Mouse (Mus musculus): ENCODE results near the gene Tmem59. TPM values are rescaled to one million over a fixed set of nuclear protein-coding genes. Genes with fewer than 3 reads are reported as not detected.
A peak's percentile ranks its signal among the peaks of the same experiment; 100 is the strongest.

Tmem59 gene
- polyA plus RNA-seq, 1 experiment from 2014 or later = 391 TPM

DNA sequence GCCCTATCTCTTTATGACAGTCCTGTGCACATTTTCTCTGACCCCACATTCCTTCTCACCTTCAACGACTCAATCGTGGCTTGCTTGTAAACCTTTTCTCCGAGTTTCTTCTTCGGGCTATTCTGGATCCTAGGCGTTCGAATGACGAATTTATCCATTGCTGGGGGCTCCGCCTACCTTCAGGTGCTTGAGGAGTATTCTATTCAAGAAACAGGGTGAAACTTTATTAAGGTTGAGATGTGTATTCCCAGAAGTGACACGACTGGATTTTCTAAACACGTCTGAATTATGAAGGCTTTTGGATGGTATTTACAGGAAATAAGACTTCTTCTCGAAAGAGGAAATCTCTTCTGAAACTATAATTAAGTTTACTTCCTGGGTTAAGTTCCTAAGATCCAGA is 693 bp upstream of the Tmem59 start:
- H3K4me1 ChIP-seq (replicated peaks; ENCODE audit: control insufficient read depth, insufficient read depth, low read length) = peaks cover 31% of the 10 kb centered on the region
- ATAC-seq (ENCODE audit: low FRiP score) (no peak), DNase-seq (ENCODE audit: low spot score) (no peak)
- WGBS = 57% methylated on average over 11 of the region's 11 CpGs
- no peaks in the 10 kb centered on the region for H3K9me3 ChIP-seq (ENCODE audit: control insufficient read depth, low read length)
- no peaks in the 10 kb centered on the region for H3K27me3 ChIP-seq (ENCODE audit: control insufficient read depth, insufficient read depth, low read length)
- peak overlapping the region; percentile 92 for H3K9ac ChIP-seq
- peak overlapping the region; percentile 65 for H3K4me2 ChIP-seq (replicated peaks)
- H3K4me3 ChIP-seq (replicated peaks; ENCODE audit: low read length) = peak overlapping the region; percentile 100
- peaks cover 29% of the 10 kb centered on the region for H3K36me3 ChIP-seq (replicated peaks; ENCODE audit: control insufficient read depth, insufficient read depth)
- peak overlapping the region; percentile 98 for H3K27ac ChIP-seq

DNA sequence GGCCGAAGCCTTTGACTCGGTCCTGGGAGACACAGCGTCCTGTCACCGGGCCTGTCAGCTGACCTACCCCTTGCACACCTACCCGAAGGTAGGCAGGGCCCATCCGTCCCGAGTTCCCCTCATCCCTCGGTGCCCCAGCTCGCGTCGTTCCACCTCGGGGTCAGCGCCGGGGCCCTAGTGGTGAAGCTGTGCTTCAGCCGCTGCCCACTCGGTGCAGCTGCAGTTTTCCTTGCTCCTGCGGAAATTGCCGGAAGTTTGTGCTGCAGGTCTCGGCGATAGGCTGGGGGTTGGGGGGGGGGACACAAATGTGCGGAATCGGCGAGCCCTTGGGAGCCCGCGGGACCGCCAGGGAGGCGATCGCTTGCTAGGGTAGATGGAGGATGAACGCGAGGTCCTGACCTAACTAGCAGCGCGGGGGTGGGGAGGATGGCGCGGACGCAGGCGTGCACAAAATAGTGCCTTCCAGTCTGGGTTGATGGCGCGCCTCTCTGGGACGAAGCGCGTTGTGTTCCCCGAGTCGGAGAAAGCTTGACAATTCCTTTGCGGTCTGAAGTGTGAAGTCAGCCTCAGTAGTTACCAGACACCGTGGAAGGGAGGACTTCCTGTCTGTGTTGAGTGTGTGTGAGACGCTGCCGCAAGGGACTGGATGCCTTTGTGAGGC is 761 bp downstream of the Tmem59 start, which contains the start of gene Tceanc2:
Tceanc2 (minus strand) TSS at position 287 of the 661 bp plus-strand sequence.
- H3K4me3 ChIP-seq (replicated peaks; ENCODE audit: low read length) = peak within 1 kb of the TSS; percentile 100
- WGBS = under 1% methylated on average over 47 of the region's 47 CpGs
- peak within 1 kb of the TSS; percentile 92 for H3K9ac ChIP-seq
- H3K9me3 ChIP-seq (ENCODE audit: control insufficient read depth, low read length) = no peaks in the 10 kb centered on the region
- H3K27me3 ChIP-seq (ENCODE audit: control insufficient read depth, insufficient read depth, low read length) = no peaks in the 10 kb centered on the region
- ATAC-seq (ENCODE audit: low FRiP score) (peak; percentile 64), DNase-seq (ENCODE audit: low spot score) (peak; percentile 53)
- peak within 1 kb of the TSS; percentile 75 for H3K4me2 ChIP-seq (replicated peaks)
- H3K4me1 ChIP-seq (replicated peaks; ENCODE audit: control insufficient read depth, insufficient read depth, low read length) = peaks cover 37% of the 10 kb centered on the region
- peaks cover 18% of the 10 kb centered on the region for H3K36me3 ChIP-seq (replicated peaks; ENCODE audit: control insufficient read depth, insufficient read depth)
- peak within 1 kb of the TSS; percentile 98 for H3K27ac ChIP-seq

DNA sequence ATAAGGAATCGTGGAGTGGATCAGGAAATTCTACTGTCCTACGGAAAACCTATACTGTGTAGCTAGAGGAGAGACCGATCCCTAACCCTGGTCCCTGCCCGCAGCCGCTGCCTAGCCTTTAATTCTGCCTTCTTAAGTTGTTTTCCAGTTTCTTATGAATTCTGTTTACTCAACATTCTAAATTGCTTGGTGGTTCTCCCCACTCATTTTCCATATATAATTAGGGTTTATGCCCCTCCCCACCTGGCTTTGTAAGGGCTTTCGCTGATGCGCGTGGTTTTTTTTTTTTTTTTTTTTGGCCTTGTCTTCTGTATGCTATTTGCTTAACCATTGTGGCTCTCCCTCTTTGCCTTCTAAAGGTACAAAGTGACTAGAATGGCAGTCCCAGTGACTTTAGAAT is 1.4 kb downstream of the Tmem59 start:
- Histone ChIP-seq H3K9me3 (ENCODE audit: control insufficient read depth, low read length) (no peaks in the 10 kb centered on the region), H3K4me2 (replicated peaks) (peak overlapping the region; percentile 75), H3K27ac (peak overlapping the region; percentile 98), H3K27me3 (ENCODE audit: control insufficient read depth, insufficient read depth, low read length) (no peaks in the 10 kb centered on the region), H3K36me3 (replicated peaks; ENCODE audit: control insufficient read depth, insufficient read depth) (peaks cover 12% of the 10 kb centered on the region), H3K4me1 (replicated peaks; ENCODE audit: control insufficient read depth, insufficient read depth, low read length) (peaks cover 37% of the 10 kb centered on the region), H3K4me3 (replicated peaks; ENCODE audit: low read length) (peak overlapping the region; percentile 100), H3K9ac (peak overlapping the region; percentile 92)
- no peak for ATAC-seq (ENCODE audit: low FRiP score)
- DNase-seq (ENCODE audit: low spot score) = no peak
- WGBS = 4% methylated on average over 8 of the region's 8 CpGs

DNA sequence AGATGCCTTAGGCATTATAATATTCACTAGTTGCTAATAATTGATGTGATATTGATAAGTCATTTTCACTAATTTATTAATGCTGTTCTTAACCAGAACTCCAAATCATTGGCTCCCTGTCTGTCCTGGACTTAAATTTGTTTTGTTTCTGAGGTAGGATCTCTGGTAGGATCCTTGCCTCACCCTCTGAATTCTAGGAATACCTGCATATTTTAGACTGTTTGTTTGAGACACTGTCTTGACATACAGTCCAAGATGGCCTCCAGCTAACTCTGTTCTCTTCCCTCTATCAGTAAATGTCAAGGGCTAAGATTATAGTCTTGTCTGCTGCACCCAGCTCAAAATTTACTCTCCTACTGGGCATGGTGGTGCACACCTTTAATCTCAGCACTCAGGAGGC is 2.5 kb downstream of the Tmem59 start:
- no peaks in the 10 kb centered on the region for H3K27me3 ChIP-seq (ENCODE audit: control insufficient read depth, insufficient read depth, low read length)
- DNase-seq (ENCODE audit: low spot score) (no peak), ATAC-seq (ENCODE audit: low FRiP score) (no peak)
- H3K4me3 ChIP-seq (replicated peaks; ENCODE audit: low read length) = peak overlapping the region; percentile 100; the same call in 1 of the 2 replicates
- no peak overlapping the region for H3K9ac ChIP-seq
- H3K36me3 ChIP-seq (replicated peaks; ENCODE audit: control insufficient read depth, insufficient read depth) = 0 out of 2 replicates have a peak, but pooled peaks cover 5% of the 10 kb centered on the region
- no peak overlapping the region for H3K27ac ChIP-seq
- peak overlapping the region; percentile 75; the same call in 1 of the 2 replicates for H3K4me2 ChIP-seq (replicated peaks)
- H3K4me1 ChIP-seq (replicated peaks; ENCODE audit: control insufficient read depth, insufficient read depth, low read length) = peaks cover 37% of the 10 kb centered on the region
- H3K9me3 ChIP-seq (ENCODE audit: control insufficient read depth, low read length) = no peaks in the 10 kb centered on the region

DNA sequence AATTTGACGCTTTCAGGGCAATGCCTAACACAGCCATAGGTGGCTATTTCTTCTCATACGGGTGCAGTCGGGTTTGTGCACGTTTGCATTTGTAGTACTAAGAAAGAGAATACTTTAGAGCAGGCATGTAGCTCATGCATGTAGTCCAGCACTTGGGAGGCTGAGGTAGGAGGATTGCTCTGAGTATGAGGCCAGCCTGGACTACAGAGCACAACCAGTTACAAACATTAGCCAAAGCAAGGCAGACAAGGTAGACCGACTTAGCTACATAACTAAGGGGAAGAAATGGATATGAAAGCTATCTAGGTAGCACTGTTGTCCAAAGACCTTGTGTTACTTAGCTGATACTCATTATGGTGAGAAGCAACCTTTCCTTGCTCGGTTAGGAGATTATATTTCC is 3.7 kb downstream of the Tmem59 start:
- H3K4me2 ChIP-seq (replicated peaks) = no peak overlapping the region
- H3K9me3 ChIP-seq (ENCODE audit: control insufficient read depth, low read length) = no peaks in the 10 kb centered on the region
- peaks cover 36% of the 10 kb centered on the region for H3K4me1 ChIP-seq (replicated peaks; ENCODE audit: control insufficient read depth, insufficient read depth, low read length)
- H3K27me3 ChIP-seq (ENCODE audit: control insufficient read depth, insufficient read depth, low read length) = no peaks in the 10 kb centered on the region
- H3K4me3 ChIP-seq (replicated peaks; ENCODE audit: low read length) = no peak overlapping the region
- H3K27ac ChIP-seq = no peak overlapping the region
- WGBS = 83% methylated on average over 6 of the region's 6 CpGs
- H3K36me3 ChIP-seq (replicated peaks; ENCODE audit: control insufficient read depth, insufficient read depth) = peaks cover 13% of the 10 kb centered on the region
- no peak for ATAC-seq (ENCODE audit: low FRiP score)
- peak overlapping the region; percentile 21; the same call in 1 of the 2 replicates for H3K9ac ChIP-seq
- no peak for DNase-seq (ENCODE audit: low spot score)

DNA sequence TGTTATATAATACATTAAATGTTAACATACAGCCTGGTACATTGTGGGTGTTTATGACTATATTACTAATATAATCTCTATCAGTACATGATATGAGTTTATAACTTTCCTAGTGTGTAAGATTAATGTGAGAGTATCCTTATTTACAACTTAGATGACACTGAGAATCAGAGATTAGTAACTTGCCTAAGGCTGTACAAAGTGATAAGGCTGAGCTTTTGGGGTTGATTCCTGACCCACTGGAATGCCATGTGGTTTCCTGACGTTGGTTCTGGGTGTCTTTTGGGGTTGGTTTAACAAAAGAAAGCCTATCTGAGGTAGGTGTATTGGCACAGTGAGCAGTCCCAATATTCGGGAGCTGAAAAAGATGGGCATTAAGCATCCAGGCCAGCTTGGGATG is 4.6 kb downstream of the Tmem59 start:
- Histone ChIP-seq H3K4me1 (replicated peaks; ENCODE audit: control insufficient read depth, insufficient read depth, low read length) (peaks cover 27% of the 10 kb centered on the region), H3K9ac (no peak overlapping the region), H3K36me3 (replicated peaks; ENCODE audit: control insufficient read depth, insufficient read depth) (peaks cover 22% of the 10 kb centered on the region), H3K4me2 (replicated peaks) (no peak overlapping the region), H3K9me3 (ENCODE audit: control insufficient read depth, low read length) (no peaks in the 10 kb centered on the region), H3K27ac (no peak overlapping the region), H3K4me3 (replicated peaks; ENCODE audit: low read length) (no peak overlapping the region), H3K27me3 (ENCODE audit: control insufficient read depth, insufficient read depth, low read length) (no peaks in the 10 kb centered on the region)
- no peak for DNase-seq (ENCODE audit: low spot score)
- 80% methylated on average over 2 of the region's 2 CpGs for WGBS
- no peak for ATAC-seq (ENCODE audit: low FRiP score)

DNA sequence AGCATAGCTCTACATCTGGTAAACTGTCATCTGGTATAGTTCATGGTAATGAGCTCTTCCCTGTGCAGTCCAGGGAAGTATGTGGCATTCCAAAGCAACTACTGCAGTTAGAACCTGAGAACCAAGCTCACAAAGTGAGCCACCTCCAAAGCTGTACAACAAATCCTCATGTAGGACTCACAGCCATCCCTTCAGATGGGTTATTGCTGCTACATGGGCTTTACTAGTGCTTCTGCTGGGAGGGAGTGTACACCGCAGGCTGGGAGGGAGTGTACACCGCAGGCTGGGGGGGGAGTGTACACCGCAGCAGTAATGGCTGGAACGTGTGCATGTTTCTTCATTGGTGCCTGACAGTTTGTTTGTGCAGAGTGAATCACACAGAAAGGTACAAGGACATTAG is 5.0 kb downstream of the Tmem59 start:
- ATAC-seq (ENCODE audit: low FRiP score) (no peak), DNase-seq (ENCODE audit: low spot score) (no peak)
- H3K36me3 ChIP-seq (replicated peaks; ENCODE audit: control insufficient read depth, insufficient read depth) = peaks cover 26% of the 10 kb centered on the region
- no peak overlapping the region for H3K27ac ChIP-seq
- 87% methylated on average over 4 of the region's 4 CpGs for WGBS
- no peak overlapping the region for H3K4me3 ChIP-seq (replicated peaks; ENCODE audit: low read length)
- H3K4me2 ChIP-seq (replicated peaks) = no peak overlapping the region
- peaks cover 26% of the 10 kb centered on the region for H3K4me1 ChIP-seq (replicated peaks; ENCODE audit: control insufficient read depth, insufficient read depth, low read length)
- H3K27me3 ChIP-seq (ENCODE audit: control insufficient read depth, insufficient read depth, low read length) = no peaks in the 10 kb centered on the region
- H3K9me3 ChIP-seq (ENCODE audit: control insufficient read depth, low read length) = no peaks in the 10 kb centered on the region
- no peak overlapping the region for H3K9ac ChIP-seq

DNA sequence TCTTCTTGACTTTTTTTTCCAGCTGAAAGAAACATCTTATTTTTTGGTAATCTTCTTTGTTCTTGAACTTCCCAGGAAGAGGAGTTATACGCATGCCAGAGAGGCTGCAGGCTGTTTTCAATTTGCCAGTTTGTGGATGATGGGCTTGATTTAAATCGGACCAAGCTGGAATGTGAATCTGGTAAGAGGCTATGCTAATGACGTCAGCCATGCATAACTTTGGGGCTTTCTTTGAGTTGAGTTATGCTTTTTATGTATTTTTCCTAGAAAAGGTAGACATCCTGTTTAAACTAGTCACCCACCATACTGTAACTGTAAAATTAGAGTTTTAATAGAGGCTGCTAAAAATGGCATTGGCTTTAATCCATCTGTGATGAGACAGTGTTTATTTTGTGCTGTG is 7.5 kb downstream of the Tmem59 start:
- Histone ChIP-seq H3K27ac (no peak overlapping the region), H3K36me3 (replicated peaks; ENCODE audit: control insufficient read depth, insufficient read depth) (peaks cover 50% of the 10 kb centered on the region), H3K4me1 (replicated peaks; ENCODE audit: control insufficient read depth, insufficient read depth, low read length) (peaks cover 16% of the 10 kb centered on the region), H3K4me3 (replicated peaks; ENCODE audit: low read length) (no peak overlapping the region), H3K27me3 (ENCODE audit: control insufficient read depth, insufficient read depth, low read length) (no peaks in the 10 kb centered on the region), H3K4me2 (replicated peaks) (no peak overlapping the region), H3K9me3 (ENCODE audit: control insufficient read depth, low read length) (no peaks in the 10 kb centered on the region), H3K9ac (no peak overlapping the region)
- 76% methylated on average over 3 of the region's 3 CpGs for WGBS
- DNase-seq (ENCODE audit: low spot score) (no peak), ATAC-seq (ENCODE audit: low FRiP score) (no peak)

DNA sequence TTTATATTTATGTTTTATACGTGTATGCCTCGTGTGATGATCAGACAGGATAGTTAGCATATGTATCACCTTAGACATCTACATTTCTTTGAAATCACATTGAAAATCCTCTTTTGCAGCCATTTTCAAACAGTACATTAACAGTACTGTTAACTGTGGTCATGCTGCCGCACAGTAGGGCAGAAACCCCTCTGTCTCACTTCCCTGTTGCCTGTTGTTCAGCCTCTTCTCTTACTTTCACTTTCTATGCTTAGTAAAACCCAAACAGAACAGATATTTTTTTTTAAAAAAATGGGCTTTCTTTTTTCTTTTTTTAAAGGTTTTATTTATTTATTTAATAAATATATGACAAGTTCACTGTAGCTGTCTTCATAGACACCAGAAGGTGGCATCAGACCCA is 15.6 kb downstream of the Tmem59 start:
- Histone ChIP-seq H3K9me3 (ENCODE audit: control insufficient read depth, low read length) (no peaks in the 10 kb centered on the region), H3K4me3 (replicated peaks; ENCODE audit: low read length) (no peak overlapping the region), H3K9ac (no peak overlapping the region), H3K27ac (no peak overlapping the region), H3K4me2 (replicated peaks) (no peak overlapping the region), H3K36me3 (replicated peaks; ENCODE audit: control insufficient read depth, insufficient read depth) (peaks cover 93% of the 10 kb centered on the region), H3K27me3 (ENCODE audit: control insufficient read depth, insufficient read depth, low read length) (no peaks in the 10 kb centered on the region), H3K4me1 (replicated peaks; ENCODE audit: control insufficient read depth, insufficient read depth, low read length) (no peaks in the 10 kb centered on the region)
- no peak for ATAC-seq (ENCODE audit: low FRiP score)
- no peak for DNase-seq (ENCODE audit: low spot score)
- WGBS = 98% methylated on average over 3 of the region's 3 CpGs

DNA sequence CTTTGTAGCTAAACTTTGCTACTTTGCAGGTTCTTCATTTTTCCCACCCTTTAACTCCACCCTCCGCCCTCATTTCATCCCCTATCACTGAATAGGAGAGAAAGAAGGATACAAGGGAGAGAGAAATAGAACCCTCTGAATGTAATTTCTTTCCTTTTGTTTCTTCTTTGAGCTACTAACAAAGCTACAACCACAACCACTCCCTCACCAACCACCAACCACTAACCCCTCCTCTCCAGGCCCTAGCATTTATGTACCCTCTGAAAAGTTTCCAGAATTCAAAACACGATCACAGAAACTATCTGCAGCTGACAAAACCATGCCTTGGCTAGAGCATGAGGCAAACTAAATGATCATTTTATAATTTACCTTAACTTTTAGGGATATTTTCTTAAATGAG is 18.3 kb downstream of the Tmem59 start:
- H3K4me1 ChIP-seq (replicated peaks; ENCODE audit: control insufficient read depth, insufficient read depth, low read length) = no peaks in the 10 kb centered on the region

More for the DNA sequence above, 18.3 kb downstream of the Tmem59 start:
- H3K9ac ChIP-seq = no peak overlapping the region
- H3K4me3 ChIP-seq (replicated peaks; ENCODE audit: low read length) = no peak overlapping the region
- H3K4me2 ChIP-seq (replicated peaks) = no peak overlapping the region
- H3K27ac ChIP-seq = no peak overlapping the region
- DNase-seq (ENCODE audit: low spot score) (no peak), ATAC-seq (ENCODE audit: low FRiP score) (no peak)
- no peaks in the 10 kb centered on the region for H3K9me3 ChIP-seq (ENCODE audit: control insufficient read depth, low read length)
- H3K27me3 ChIP-seq (ENCODE audit: control insufficient read depth, insufficient read depth, low read length) = no peaks in the 10 kb centered on the region
- 100% methylated on average over 2 of the region's 2 CpGs for WGBS
- H3K36me3 ChIP-seq (replicated peaks; ENCODE audit: control insufficient read depth, insufficient read depth) = peaks cover 94% of the 10 kb centered on the region
